Mouse (Mus musculus) liver, embryonic 14.5 days (tissue): ENCODE results near the gene Chchd1. TPM values are rescaled to one million over a fixed set of nuclear protein-coding genes. Genes with fewer than 3 reads are reported as not detected.

Experiments used
- ATAC-seq: fragments of 200-750 bp; cut with Nextera tagmentation; 2 replicates; pipeline ENCODE4 v1.8.0; 2017; ENCODE audit warnings: moderate number of reproducible peaks, mild to moderate bottlenecking, moderate library complexity; ENCODE audit not compliant: insufficient read depth
- DNase-seq, 3 experiments: peaks; one replicate each; pipeline ENCODE4 v3.0.0-alpha.2; 2012 to 2013; ENCODE audit warnings: low read depth in 3 of 3, low spot score in 3 of 3
- H3K27ac ChIP-seq: fragments of 300-500 bp; sonication (generic); 2 replicates; pipeline ENCODE4 v1.5.1; 2014; ENCODE audit warnings: moderate library complexity, mild to moderate bottlenecking, control low read depth, inconsistent platforms
- H3K27me3 ChIP-seq: fragments of 300-500 bp; sonication (generic); 2 replicates; pipeline ENCODE4 v1.6.1; 2014; ENCODE audit warnings: mild to moderate bottlenecking, low read length, moderate library complexity; ENCODE audit not compliant: control insufficient read depth, insufficient read depth
- H3K36me3 ChIP-seq: fragments of 300-500 bp; sonication (generic); replicated peaks from 2 replicates; pipeline ENCODE4 v1.6.1; 2014; ENCODE audit warnings: low read depth; ENCODE audit not compliant: control insufficient read depth, insufficient read depth
- H3K4me1 ChIP-seq, 2 experiments: fragments of 200-500 bp in 1 of 2; fragments of 300-500 bp in 1 of 2; sonication (generic) in 1 of 2; replicated peaks; 2 replicates each; pipeline ENCODE4 v1.6.1; 2012 to 2014; ENCODE audit warnings: antibody characterized with exemption in 1 of 2, inconsistent platforms in 1 of 2, low read length in 1 of 2; ENCODE audit not compliant: control insufficient read depth in 2 of 2, insufficient read depth in 2 of 2
- H3K4me2 ChIP-seq: fragments of 300-500 bp; sonication (generic); 2 replicates; pipeline ENCODE4 v1.6.1; 2014; ENCODE audit warnings: low read depth, mild to moderate bottlenecking, control low read depth, moderate library complexity
- H3K4me3 ChIP-seq, 2 experiments: fragments of 200-500 bp in 1 of 2; fragments of 300-500 bp in 1 of 2; sonication (generic) in 1 of 2; 2 replicates each; pipeline ENCODE4 v1.5.1; 2012 to 2014; ENCODE audit warnings: low read depth in 2 of 2, low read length in 2 of 2, mild to moderate bottlenecking in 2 of 2, control low read depth in 1 of 2, inconsistent platforms in 1 of 2, moderate library complexity in 1 of 2; ENCODE audit not compliant: insufficient read depth in 1 of 2
- H3K9ac ChIP-seq: fragments of 300-500 bp; sonication (generic); replicated peaks from 2 replicates; pipeline ENCODE4 v1.6.1; 2014; ENCODE audit warnings: mild to moderate bottlenecking, control low read depth, moderate library complexity
- H3K9me3 ChIP-seq: fragments of 300-500 bp; sonication (generic); 2 replicates; pipeline ENCODE4 v1.6.1; 2016; ENCODE audit warnings: low read length, mixed read lengths; ENCODE audit not compliant: control insufficient read depth
- CTCF ChIP-seq: IDR thresholded peaks from 2 replicates; pipeline ENCODE4 v1.5.1; 2016; ENCODE audit warnings: antibody characterized with exemption, low read depth, control low read depth
- EP300 ChIP-seq: IDR thresholded peaks from 2 replicates; pipeline ENCODE4 v1.6.1; 2016; ENCODE audit warnings: antibody characterized with exemption, low read depth
- WGBS: fragments of 180-500 bp; shearing (Covaris S2); extraction: QIAGEN DNeasy Blood & Tissue Kit; methylation state at CpG from one replicate; pipeline ENCODE4 v1.1.7; 2014; ENCODE audit not compliant: insufficient replicate concordance; 5-methylcytosine and 5-hydroxymethylcytosine counted together
- polyA plus RNA-seq, 2 experiments: library from polyadenylated mRNA; depleted of rRNA in 1 of 2; stranded (reverse) in 1 of 2; unstranded in 1 of 2; fragments of >200 nt; fragmentation: Nextera tagmentation in 1 of 2; extraction: Ambion mirVana in 1 of 2; gene quantifications; 2 replicates each; pipeline versions ENCODE4 v1.2.1 to v1.2.3; 2012 to 2014

The Chchd1 gene
- polyA plus RNA-seq, 2 experiments = 58.8 to 138 TPM

- peaks cover 3% of the 10 kb centered on the region; the same call in 1 of the 2 replicates for H3K36me3 ChIP-seq
- peaks cover 19 to 21% of the 10 kb centered on the region in 2 experiments for H3K4me1 ChIP-seq
- DNase-seq (peak in 2 of 3 experiments; percentile 41 to 55), ATAC-seq (no peak)
- no peaks in the 10 kb centered on the region for H3K27me3 ChIP-seq
- no peaks in the 10 kb centered on the region for H3K9me3 ChIP-seq
- H3K27ac ChIP-seq = no peak overlapping the region
- H3K4me3 ChIP-seq = no peak overlapping the region
- H3K4me2 ChIP-seq = 0 out of 2 replicates have a peak overlapping the region, but pooled peaks have one; percentile 11
- no peak overlapping the region for H3K9ac ChIP-seq
- TF ChIP-seq CTCF (peak; percentile 91), EP300 (no peak)
- WGBS = 29% methylated on average over 14 of the region's 14 CpGs
Observed at GRCm38 (mm10) chr14:20737306-20737705, 34.5 kb downstream of the Chchd1 start.

- Histone ChIP-seq H3K4me3 (no peak overlapping the region), H3K4me1 (peaks cover 9 to 13% of the 10 kb centered on the region in 2 experiments; a peak in 3 of 4 replicates), H3K27ac (no peak overlapping the region), H3K27me3 (no peaks in the 10 kb centered on the region), H3K9me3 (no peaks in the 10 kb centered on the region), H3K4me2 (no peak overlapping the region), H3K9ac (no peak overlapping the region), H3K36me3 (no peaks in the 10 kb centered on the region; the same call in 1 of the 2 replicates)
- ATAC-seq = no peak
- no peak for DNase-seq
- WGBS = 71% methylated on average over 8 of the region's 8 CpGs
- TF ChIP-seq CTCF (no peak), EP300 (no peak)
Observed at GRCm38 (mm10) chr14:20738511-20738910, 35.7 kb downstream of the Chchd1 start.

GRCm38 (mm10) chr14:20741301-20741700, 38.5 kb downstream of the Chchd1 start:
- Histone ChIP-seq H3K4me3 (no peak overlapping the region), H3K9ac (no peak overlapping the region), H3K36me3 (no peaks in the 10 kb centered on the region; the same call in 1 of the 2 replicates), H3K27me3 (no peaks in the 10 kb centered on the region), H3K9me3 (no peaks in the 10 kb centered on the region), H3K27ac (no peak overlapping the region), H3K4me2 (no peak overlapping the region), H3K4me1 (peaks cover 5 to 8% of the 10 kb centered on the region in 2 experiments; a peak in 3 of 4 replicates)
- no peak for TF ChIP-seq CTCF
- no peak for TF ChIP-seq EP300
- ATAC-seq = no peak
- 86% methylated on average over 9 of the region's 9 CpGs for WGBS
- DNase-seq = no peak

- H3K4me2 ChIP-seq = no peak overlapping the region
- no peak overlapping the region for H3K27ac ChIP-seq
- no peak overlapping the region for H3K9ac ChIP-seq
- no peak for TF ChIP-seq EP300
- no peak for TF ChIP-seq CTCF
- no peak for ATAC-seq
- DNase-seq = no peak
- H3K9me3 ChIP-seq = no peaks in the 10 kb centered on the region
- no peak overlapping the region for H3K4me3 ChIP-seq
- WGBS = 69% methylated on average over 3 of the region's 3 CpGs
- no peaks in the 10 kb centered on the region; the same call in 1 of the 2 replicates for H3K36me3 ChIP-seq
- no peaks in the 10 kb centered on the region for H3K27me3 ChIP-seq
- no peaks in the 10 kb centered on the region for H3K4me1 ChIP-seq
Observed at GRCm38 (mm10) chr14:20743614-20744013, 40.8 kb downstream of the Chchd1 start.

- Histone ChIP-seq H3K4me2 (no peak overlapping the region), H3K9ac (no peak overlapping the region), H3K4me3 (no peak overlapping the region), H3K9me3 (no peaks in the 10 kb centered on the region), H3K27me3 (no peaks in the 10 kb centered on the region), H3K4me1 (no peaks in the 10 kb centered on the region), H3K27ac (no peak overlapping the region), H3K36me3 (no peaks in the 10 kb centered on the region)
- ATAC-seq = no peak
- TF ChIP-seq CTCF = no peak
- no peak for TF ChIP-seq EP300
- DNase-seq = no peak
- 70% methylated on average over 3 of the region's 3 CpGs for WGBS
Observed at GRCm38 (mm10) chr14:20746935-20747334, 44.1 kb downstream of the Chchd1 start.
